Mouse (Mus musculus): ENCODE results near the gene Eno1. TPM values are rescaled to one million over a fixed set of nuclear protein-coding genes. Genes with fewer than 3 reads are reported as not detected.

Gene Eno1
- 1,247 TPM for polyA plus RNA-seq (2017; shearing (Covaris generic))

GRCm38 (mm10) chr4:150236521-150237481, at the start of gene Eno1:
Eno1 (plus strand) TSS chr4:150236721.

GRCm38 (mm10) chr4:150201232-150201631, 35.3 kb upstream of the Eno1 start, which contains the start of gene Car6:
Car6 (minus strand) TSS chr4:150201332.

GRCm38 (mm10) chr4:150281018-150281761, 44.7 kb downstream of the Eno1 start, which contains the start of gene Rere:
Rere (plus strand) TSS chr4:150281646.

Other genes with a start within 250 kb of the Eno1 start
- gene H6pd, start 227.7 kb upstream of the Eno1 start, polyA plus RNA-seq (2017; shearing (Covaris generic)): 3.1 TPM
- gene Gpr157, start 149.4 kb upstream of the Eno1 start, polyA plus RNA-seq (2017; shearing (Covaris generic)): 0.25 TPM
- gene Slc2a5, start 117.4 kb upstream of the Eno1 start, polyA plus RNA-seq (2017; shearing (Covaris generic)): not detected
- gene Slc2a7, start 87.7 kb upstream of the Eno1 start, polyA plus RNA-seq (2017; shearing (Covaris generic)): not detected
- not detected for gene Car6, start 35.4 kb upstream of the Eno1 start, polyA plus RNA-seq (2017; shearing (Covaris generic))
- gene Rere, start 44.9 kb downstream of the Eno1 start, polyA plus RNA-seq (2017; shearing (Covaris generic)): 24.3 TPM

Measured in CD4-positive, CD25-positive, alpha-beta regulatory T cell, adult 9 weeks (primary cell).